13 mouse cellular contexts compared by ENCODE assay signal in the genomic region with DNA sequence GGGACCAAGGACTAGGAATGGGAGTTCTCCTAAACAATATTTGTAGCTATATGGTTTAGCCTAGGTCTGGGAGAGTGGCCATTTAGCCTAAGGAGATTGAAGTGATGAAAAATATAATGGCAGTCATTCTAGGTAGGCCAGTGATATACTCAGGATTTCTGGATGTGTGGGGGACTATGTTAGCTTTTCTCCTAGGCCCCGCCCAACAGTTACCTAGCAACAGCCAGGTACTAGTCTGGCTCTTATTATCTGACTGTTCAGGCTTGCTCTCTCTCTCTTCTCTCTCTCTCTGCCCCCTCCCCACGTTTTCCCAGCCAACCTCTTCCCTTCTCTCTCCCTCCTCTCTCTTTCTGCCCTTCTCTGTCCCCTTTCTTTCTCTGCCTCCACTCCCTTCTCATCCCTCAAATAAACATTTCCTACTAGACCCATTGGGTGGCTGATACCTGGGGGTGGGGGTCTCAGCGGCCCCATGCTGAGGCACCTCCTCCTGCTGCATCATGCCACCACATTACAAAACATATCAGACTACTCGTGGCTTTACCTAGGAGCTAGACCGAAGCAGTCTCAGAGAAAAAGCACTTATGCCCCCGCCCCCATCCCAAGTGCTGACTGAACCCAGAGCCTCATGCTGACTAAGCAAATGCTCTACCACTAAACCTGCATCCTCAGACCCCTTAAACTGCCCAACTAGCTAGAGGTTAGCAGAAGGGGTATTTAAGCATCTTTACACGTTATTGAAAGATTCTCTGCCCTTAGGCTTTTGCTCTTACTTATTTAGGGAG. TPM values are rescaled to one million over a fixed set of nuclear protein-coding genes. Genes with fewer than 3 reads are reported as not detected.
DNase-seq lines count a peak whose midpoint lies in the region; ATAC-seq and TF ChIP-seq lines count a peak whose summit lies in the region.
"Had no signal": no experiment of that assay in that cellular context is flagged by ENCODE, and none has a peak within 500 bp of the region (broad histone marks: within the 10 kb centered on the region; RNA-seq: fewer than 3 reads in every experiment).

No protein-coding gene starts in this region.

- H3K4me2 ChIP-seq in forebrain, postnatal 0 days (ENCODE audit: low read depth): peak overlapping the region; percentile 42; the same call in 1 of the 2 replicates
- H3K4me2 ChIP-seq in midbrain, embryonic 14.5 days (ENCODE audit: low read length): peak overlapping the region; percentile 53
- H3K4me2 ChIP-seq: liver, embryonic 13.5 days had no signal

- peak overlapping the region; percentile 88 for H3K27ac ChIP-seq in cortical plate, adult 2 months (ENCODE audit: insufficient read depth, low read length)
- peak overlapping the region; percentile 96 for H3K27ac ChIP-seq in forebrain, postnatal 0 days (ENCODE audit: low read depth, low read length)
- peak overlapping the region; percentile 98 for H3K27ac ChIP-seq in midbrain, embryonic 14.5 days (replicated peaks; ENCODE audit: low read depth, low read length)
- H3K27ac ChIP-seq: liver, embryonic 13.5 days had no signal

- DNase-seq in cerebellum, postnatal 10 days: peak; percentile 41 to 55
- no peak for DNase-seq in cerebellum, adult 8-10 months
- DNase-seq in forebrain, postnatal 0 days: no peak
- peak; percentile 82 for DNase-seq in midbrain, embryonic 14.5 days
- DNase-seq in heart, postnatal 10 days: no peak
- no peak for DNase-seq in heart, adult 18-20 months
- DNase-seq in yolk sac, embryonic 10.5 days (ENCODE audit: low spot score): no peak
- DNase-seq: adrenal gland, postnatal 25 days; kidney, postnatal 36 days; liver, embryonic 13.5 days; lung, postnatal 4 days had no signal

- peak; percentile 47 for ATAC-seq in forebrain, postnatal 0 days
- ATAC-seq in midbrain, embryonic 14.5 days (ENCODE audit: low FRiP score, low TSS enrichment): no peak; the same call in none of the 2 replicates

- H3K36me3 ChIP-seq in forebrain, postnatal 0 days (ENCODE audit: insufficient read depth): no peaks in the 10 kb centered on the region
- 0 out of 2 replicates have a peak, but pooled peaks cover 2% of the 10 kb centered on the region for H3K36me3 ChIP-seq in midbrain, embryonic 14.5 days (ENCODE audit: control insufficient read depth, insufficient read depth, low read length)

- H3K9me3 ChIP-seq in forebrain, postnatal 0 days (ENCODE audit: low read length): no peaks in the 10 kb centered on the region
- no peaks in the 10 kb centered on the region for H3K9me3 ChIP-seq in midbrain, embryonic 14.5 days (ENCODE audit: control insufficient read depth, low read length)
- H3K9me3 ChIP-seq: liver, embryonic 13.5 days had no signal

- H3K4me1 ChIP-seq in cortical plate, adult 2 months (ENCODE audit: control insufficient read depth, insufficient read depth, low read length): peaks cover 5% of the 10 kb centered on the region; the same call in 1 of the 2 replicates
- peaks cover 45% of the 10 kb centered on the region for H3K4me1 ChIP-seq in forebrain, postnatal 0 days (ENCODE audit: insufficient read depth)
- H3K4me1 ChIP-seq in midbrain, embryonic 14.5 days (ENCODE audit: control insufficient read depth, insufficient read depth, low read length): peaks cover 53% of the 10 kb centered on the region

- no peak overlapping the region for H3K4me3 ChIP-seq in cortical plate, adult 2 months (ENCODE audit: insufficient read depth, low read length)
- no peak overlapping the region for H3K4me3 ChIP-seq in forebrain, postnatal 0 days (ENCODE audit: low read depth, low read length)
- H3K4me3 ChIP-seq in midbrain, embryonic 14.5 days (replicated peaks; ENCODE audit: low read depth, low read length): no peak overlapping the region
- H3K4me3 ChIP-seq: liver, embryonic 13.5 days had no signal

- TF ChIP-seq POLR2A in cortical plate, adult 2 months (IDR thresholded peaks at IDR 0.05; ENCODE audit: extremely low read depth, insufficient read depth, low read length): no peak

- H3K27me3 ChIP-seq in forebrain, postnatal 0 days (ENCODE audit: insufficient read depth, low read length): no peaks in the 10 kb centered on the region
- no peaks in the 10 kb centered on the region for H3K27me3 ChIP-seq in midbrain, embryonic 14.5 days (ENCODE audit: control insufficient read depth, insufficient read depth, low read length)
- H3K27me3 ChIP-seq: liver, embryonic 13.5 days had no signal

- H3K9ac ChIP-seq in forebrain, postnatal 0 days: peak overlapping the region; percentile 47; the same call in 1 of the 2 replicates
- H3K9ac ChIP-seq in midbrain, embryonic 14.5 days (replicated peaks; ENCODE audit: low read length): peak overlapping the region; percentile 48; the same call in 1 of the 2 replicates
- H3K9ac ChIP-seq: liver, embryonic 13.5 days had no signal

- intact Hi-C loops in heart, postnatal 10 days (cut with DNase I): no loop called here

- TF ChIP-seq CTCF in cortical plate, adult 2 months (IDR thresholded peaks at IDR 0.05; ENCODE audit: extremely low read depth, insufficient read depth, low read length): no peak
- no peak for TF ChIP-seq CTCF in forebrain, postnatal 0 days (IDR thresholded peaks at IDR 0.05; ENCODE audit: low read depth)

- 19% methylated on average over 7 of the region's 7 CpGs for WGBS in forebrain, postnatal 0 days
- WGBS in midbrain, embryonic 14.5 days: 12% methylated on average over 7 of the region's 7 CpGs

RNA-seq across cellular contexts. Expression of gene Trit1, which starts 1.7 kb away (rescaled TPM):
- 12.6 and 15.7 TPM in 2 replicates for polyA plus RNA-seq in cortical plate, adult 2 months (2012; rRNA removed)
- total RNA-seq in forebrain, postnatal 0 days (2014; rRNA removed): 22.8 and 23.7 TPM in 2 replicates
- polyA plus RNA-seq in forebrain, postnatal 0 days (2015; fragmentation: Nextera tagmentation; extraction: Ambion mirVana): 20.4 and 22.1 TPM in 2 replicates
- 27.0 and 29.1 TPM in 2 replicates for polyA plus RNA-seq in midbrain, embryonic 14.5 days (2014; fragmentation: Nextera tagmentation; extraction: Ambion mirVana)
- total RNA-seq in heart, postnatal 10 days (2021): 1 to 10 TPM; 7.7 to 8.3 TPM
- total RNA-seq in heart, adult 18-20 months (2021): 1 to 10 TPM; 4.9 to 5.5 TPM

RNA-seq across cellular contexts. Expression of gene Mycl, which starts 19.2 kb away (rescaled TPM):
- polyA plus RNA-seq in cortical plate, adult 2 months (2012; rRNA removed): 8.4 and 10.1 TPM in 2 replicates
- total RNA-seq in forebrain, postnatal 0 days (2014; rRNA removed): 106 and 113 TPM in 2 replicates
- polyA plus RNA-seq in forebrain, postnatal 0 days (2015; fragmentation: Nextera tagmentation; extraction: Ambion mirVana): 65.9 and 67.6 TPM in 2 replicates
- 87.7 and 112 TPM in 2 replicates for polyA plus RNA-seq in midbrain, embryonic 14.5 days (2014; fragmentation: Nextera tagmentation; extraction: Ambion mirVana)
- under 1 TPM; 0.22 to 0.84 TPM for total RNA-seq in heart, postnatal 10 days (2021)
- under 1 TPM; 0.25 to 0.87 TPM for total RNA-seq in heart, adult 18-20 months (2021)

RNA-seq across cellular contexts. Expression of gene Mfsd2a, which starts 53.7 kb away (rescaled TPM):
- polyA plus RNA-seq in cortical plate, adult 2 months (2012; rRNA removed): 36.1 and 37.3 TPM in 2 replicates
- 34.7 and 40.7 TPM in 2 replicates for total RNA-seq in forebrain, postnatal 0 days (2014; rRNA removed)
- polyA plus RNA-seq in forebrain, postnatal 0 days (2015; fragmentation: Nextera tagmentation; extraction: Ambion mirVana): 30.6 and 33.4 TPM in 2 replicates
- polyA plus RNA-seq in midbrain, embryonic 14.5 days (2014; fragmentation: Nextera tagmentation; extraction: Ambion mirVana): 31.2 and 33.4 TPM in 2 replicates
- 1 to 10 TPM in 1 of 2 experiments, under 1 TPM in 1; 0.12 to 2.3 TPM for total RNA-seq in heart, postnatal 10 days (2021)
- 1 to 10 TPM in 1 of 2 experiments, not detected in 1; 2.8 TPM for total RNA-seq in heart, adult 18-20 months (2021)
- total RNA-seq: adrenal gland, postnatal 25 days; heart, adult 8-10 months had no signal

Comparison
In these comparisons a context has a peak if more than half of its experiments do, and no peak if none do; other contexts are left out.
1. DNase-seq: peak in cerebellum, postnatal 10 days (2 of 2) and midbrain, embryonic 14.5 days (single experiment); none in cerebellum, adult 8-10 months (single experiment), forebrain, postnatal 0 days (single experiment), heart, postnatal 10 days (0 of 2), heart, adult 18-20 months (0 of 2) and yolk sac, embryonic 10.5 days (single experiment).
2. RNA of gene Mycl, which starts 19.2 kb away (total RNA-seq): 106 to 113 TPM in forebrain, postnatal 0 days; 0.25 to 0.87 TPM in heart, adult 18-20 months and 0.22 to 0.84 TPM in heart, postnatal 10 days; every median in the first group is over 10 times any median in the second.
3. Peak in every context shown above with its lines, with median percentiles within 50 percentile points of each other: H3K27ac ChIP-seq.